Mouse (Mus musculus): ENCODE measurements around the gene Slc24a3. TPM values are rescaled to one million over a fixed set of nuclear protein-coding genes. Genes with fewer than 3 reads are reported as not detected.

The Slc24a3 gene
- polyA plus RNA-seq (2016; fragmentation: Nextera tagmentation; extraction: Ambion mirVana): 0.64 and 1.0 TPM in 2 replicates

DNA sequence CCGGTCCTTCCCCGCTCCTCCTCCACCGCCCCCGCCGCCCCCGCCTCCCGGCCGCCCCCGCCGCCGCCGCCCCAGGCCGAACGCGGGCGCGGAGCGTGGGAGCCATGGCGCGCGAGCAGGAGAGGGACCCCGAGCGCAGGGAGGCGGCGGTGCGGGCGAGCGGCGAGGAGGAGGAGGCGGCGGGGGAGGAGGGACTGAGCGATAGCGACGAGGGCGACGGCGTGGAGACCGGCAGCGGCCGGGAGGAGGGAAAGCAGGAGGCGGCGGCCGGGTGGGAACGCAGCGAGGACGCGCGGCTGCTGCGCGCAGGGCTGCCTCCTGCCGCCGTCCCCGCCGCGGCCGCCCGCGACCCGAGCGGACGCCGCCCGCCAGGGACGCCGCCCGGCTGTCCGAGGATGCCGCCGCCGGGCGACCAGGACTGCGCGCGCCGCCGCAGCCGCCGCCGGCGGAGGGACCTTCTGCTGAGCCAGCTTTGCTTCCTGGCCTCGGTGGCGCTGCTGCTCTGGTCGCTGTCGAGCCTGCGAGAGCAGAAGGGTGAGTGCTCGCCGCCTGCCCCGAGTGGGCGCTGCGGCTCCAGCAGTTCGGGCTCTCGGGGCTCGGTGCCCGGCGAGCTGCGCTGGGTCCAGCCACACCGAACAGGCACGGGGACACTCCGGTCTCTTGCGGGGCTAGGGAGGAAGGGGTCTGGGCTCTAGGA is at the start of gene Slc24a3:
Gene Slc24a3 (plus strand): TSS at position 91 of the 697 bp plus-strand sequence.
- H3K4me1 ChIP-seq: peaks cover 16% of the 10 kb centered on the region
- peak within 1 kb of the TSS; percentile 84 for H3K4me3 ChIP-seq
- DNase-seq (ENCODE audit: low spot score): peak; percentile 87
- peak within 1 kb of the TSS; percentile 96 for H3K27ac ChIP-seq (replicated peaks)
- peaks cover 19% of the 10 kb centered on the region for H3K27me3 ChIP-seq (ENCODE audit: low read depth, poor library complexity, severe bottlenecking)
- H3K36me3 ChIP-seq: no peaks in the 10 kb centered on the region
- no peaks in the 10 kb centered on the region for H3K9me3 ChIP-seq (replicated peaks)
- under 1% methylated on average over 74 of the region's 100 CpGs for WGBS

DNA sequence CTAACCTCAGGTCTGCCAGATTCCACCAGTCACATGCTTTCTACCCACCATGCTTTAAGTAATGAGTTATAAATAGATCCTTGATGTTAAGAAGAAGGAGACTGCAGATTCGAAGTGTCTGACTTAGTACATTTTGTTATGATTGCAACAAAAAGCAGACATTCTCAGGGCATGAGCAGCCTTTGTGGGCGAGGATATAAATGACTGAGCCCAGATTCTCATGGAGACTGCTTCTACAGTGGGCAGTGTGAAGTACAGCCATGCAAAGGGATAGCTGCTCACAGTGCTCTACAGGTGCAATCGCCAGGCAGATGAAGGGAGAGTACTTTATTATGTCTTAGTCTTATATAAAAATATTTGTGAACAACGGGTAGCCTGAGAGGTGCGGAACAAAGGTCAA is 49.8 kb upstream of the Slc24a3 start:
- no peaks in the 10 kb centered on the region for H3K36me3 ChIP-seq
- no peak overlapping the region for H3K27ac ChIP-seq (replicated peaks)
- WGBS: 93% methylated on average over 5 of the region's 5 CpGs
- H3K4me1 ChIP-seq: no peaks in the 10 kb centered on the region
- no peak overlapping the region for H3K4me3 ChIP-seq
- no peak for DNase-seq (ENCODE audit: low spot score)
- no peaks in the 10 kb centered on the region for H3K9me3 ChIP-seq (replicated peaks)
- no peaks in the 10 kb centered on the region for H3K27me3 ChIP-seq (ENCODE audit: low read depth, poor library complexity, severe bottlenecking)

DNA sequence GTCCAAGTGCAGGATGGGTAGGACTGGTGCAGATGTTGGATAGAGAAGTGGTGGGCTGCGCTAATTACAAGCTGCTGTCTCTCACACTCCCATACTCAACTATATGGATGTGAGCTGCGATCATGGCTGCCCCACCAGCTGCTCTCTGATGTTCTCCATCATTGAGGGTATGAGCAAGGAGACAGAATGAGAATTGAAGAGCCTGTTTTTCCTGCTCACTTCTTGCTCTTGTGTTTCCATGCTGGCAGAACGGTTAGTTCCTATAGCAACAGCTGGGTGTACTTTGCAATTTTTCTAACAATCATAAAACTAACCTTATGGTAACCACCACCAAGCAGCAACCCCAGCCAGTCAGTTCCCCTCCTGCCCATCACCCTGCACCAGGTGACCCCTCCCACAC is 39.8 kb upstream of the Slc24a3 start:
- H3K4me1 ChIP-seq: peaks cover 4% of the 10 kb centered on the region; the same call in 1 of the 2 replicates
- 91% methylated on average over 3 of the region's 3 CpGs for WGBS
- no peaks in the 10 kb centered on the region for H3K36me3 ChIP-seq
- H3K27me3 ChIP-seq (ENCODE audit: low read depth, poor library complexity, severe bottlenecking): no peaks in the 10 kb centered on the region
- no peak for DNase-seq (ENCODE audit: low spot score)
- H3K27ac ChIP-seq (replicated peaks): no peak overlapping the region
- no peak overlapping the region for H3K4me3 ChIP-seq
- no peaks in the 10 kb centered on the region for H3K9me3 ChIP-seq (replicated peaks)

DNA sequence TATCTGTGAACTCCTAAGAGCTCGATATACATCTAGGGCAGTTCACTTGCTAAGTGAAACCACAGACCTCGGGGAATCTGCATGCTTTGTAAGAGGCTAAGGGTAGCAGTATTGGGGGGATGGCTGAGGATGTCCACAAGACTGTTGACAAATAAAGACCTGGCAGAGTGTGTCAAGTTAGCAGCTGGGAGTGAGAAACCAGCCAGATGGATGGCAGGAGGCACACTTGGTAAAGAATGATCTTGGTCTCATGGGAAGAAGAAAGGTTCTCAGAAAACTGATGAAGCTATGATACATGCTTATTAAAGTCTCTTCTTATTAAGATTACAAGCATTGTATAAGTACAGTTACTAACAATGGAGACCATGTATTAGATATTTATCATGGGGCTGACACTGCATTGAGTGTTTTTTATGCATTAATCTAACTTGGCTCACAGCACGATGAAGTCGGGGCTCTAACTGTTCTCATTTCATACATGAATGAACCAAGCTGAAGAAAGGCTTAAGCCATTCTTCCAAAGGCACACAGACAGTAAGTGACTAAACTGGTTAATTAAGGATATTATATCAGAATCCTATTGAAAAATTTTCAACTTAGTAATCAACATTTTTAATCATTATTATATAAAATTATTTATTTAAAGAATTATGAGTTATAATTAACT is 30.8 kb upstream of the Slc24a3 start:
- 84% methylated on average over 4 of the region's 4 CpGs for WGBS
- Histone ChIP-seq H3K9me3 (replicated peaks) (no peaks in the 10 kb centered on the region), H3K27ac (replicated peaks) (no peak overlapping the region), H3K4me3 (no peak overlapping the region), H3K36me3 (no peaks in the 10 kb centered on the region), H3K4me1 (no peaks in the 10 kb centered on the region), H3K27me3 (ENCODE audit: low read depth, poor library complexity, severe bottlenecking) (no peaks in the 10 kb centered on the region)
- no peak for DNase-seq (ENCODE audit: low spot score)

DNA sequence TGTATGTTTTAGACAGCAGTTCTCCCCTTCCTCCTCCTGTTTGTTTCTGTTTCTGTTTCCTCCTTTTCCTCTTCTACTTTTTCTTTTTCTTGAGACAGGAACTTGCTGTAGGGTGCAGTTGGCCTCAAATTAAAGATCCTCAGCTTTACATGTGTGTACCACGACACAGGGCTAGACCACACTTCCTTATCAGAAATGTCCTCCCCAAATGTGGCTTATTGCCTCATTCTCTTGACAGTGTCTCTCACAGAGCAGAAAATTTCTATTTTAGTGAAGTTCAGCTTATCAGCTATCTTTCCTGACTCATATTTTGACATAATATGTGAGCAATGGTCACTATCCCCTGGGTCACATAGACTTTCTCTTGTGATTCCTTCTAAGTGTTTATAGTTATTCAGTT is 17.1 kb upstream of the Slc24a3 start:
- Histone ChIP-seq H3K27ac (replicated peaks) (no peak overlapping the region), H3K27me3 (ENCODE audit: low read depth, poor library complexity, severe bottlenecking) (no peaks in the 10 kb centered on the region), H3K36me3 (no peaks in the 10 kb centered on the region), H3K4me1 (no peaks in the 10 kb centered on the region), H3K4me3 (no peak overlapping the region), H3K9me3 (replicated peaks) (no peaks in the 10 kb centered on the region)
- WGBS: 80% methylated on average over 1 of the region's 1 CpGs
- no peak for DNase-seq (ENCODE audit: low spot score)

DNA sequence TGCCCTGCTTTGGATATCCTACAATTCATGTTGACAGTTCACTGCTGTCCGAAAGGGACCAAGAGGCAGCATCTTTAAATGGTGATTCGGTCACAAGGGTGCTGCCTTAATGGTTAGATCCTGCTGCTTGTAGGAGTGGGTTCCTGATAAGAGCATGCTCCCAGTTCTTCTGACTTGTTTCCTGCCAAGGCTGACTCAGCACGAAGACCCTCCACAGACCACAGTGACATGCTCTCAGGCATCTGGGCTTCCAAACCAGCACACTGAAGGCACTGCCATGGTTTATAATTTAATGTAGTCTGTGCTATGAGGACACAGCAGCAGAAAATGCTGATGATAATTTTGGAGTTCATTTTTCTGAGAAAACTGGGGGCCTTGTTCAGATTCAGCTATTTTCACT is 16.7 kb upstream of the Slc24a3 start:
- 87% methylated on average over 3 of the region's 3 CpGs for WGBS
- H3K4me1 ChIP-seq: no peaks in the 10 kb centered on the region
- H3K9me3 ChIP-seq (replicated peaks): no peaks in the 10 kb centered on the region
- no peaks in the 10 kb centered on the region for H3K27me3 ChIP-seq (ENCODE audit: low read depth, poor library complexity, severe bottlenecking)
- no peak overlapping the region for H3K27ac ChIP-seq (replicated peaks)
- no peaks in the 10 kb centered on the region for H3K36me3 ChIP-seq
- no peak for DNase-seq (ENCODE audit: low spot score)
- H3K4me3 ChIP-seq: no peak overlapping the region

DNA sequence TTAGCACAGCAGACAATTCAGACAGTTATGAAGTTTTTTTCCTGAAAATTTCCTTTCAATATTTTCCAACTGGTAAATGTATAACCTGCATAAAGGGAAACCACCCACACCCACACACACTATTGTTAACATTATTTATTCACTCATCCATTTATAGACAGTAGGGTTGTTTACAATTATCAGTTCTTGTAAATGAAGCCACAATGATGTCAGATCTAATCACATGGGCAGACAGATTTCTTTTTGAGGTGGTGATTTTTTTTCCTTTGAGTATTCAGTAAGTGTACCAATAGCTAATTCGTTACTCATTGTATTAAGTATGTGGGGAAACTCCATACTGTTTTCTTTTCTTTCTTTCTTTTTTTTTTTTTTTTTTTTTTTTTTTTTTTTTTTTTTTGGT is 15.3 kb upstream of the Slc24a3 start:
- H3K27me3 ChIP-seq (ENCODE audit: low read depth, poor library complexity, severe bottlenecking): no peaks in the 10 kb centered on the region
- no peak overlapping the region for H3K4me3 ChIP-seq
- no peak overlapping the region for H3K27ac ChIP-seq (replicated peaks)
- H3K4me1 ChIP-seq: no peaks in the 10 kb centered on the region
- no peaks in the 10 kb centered on the region for H3K36me3 ChIP-seq
- WGBS: 87% methylated on average over 1 of the region's 1 CpGs
- DNase-seq (ENCODE audit: low spot score): no peak
- no peaks in the 10 kb centered on the region for H3K9me3 ChIP-seq (replicated peaks)

DNA sequence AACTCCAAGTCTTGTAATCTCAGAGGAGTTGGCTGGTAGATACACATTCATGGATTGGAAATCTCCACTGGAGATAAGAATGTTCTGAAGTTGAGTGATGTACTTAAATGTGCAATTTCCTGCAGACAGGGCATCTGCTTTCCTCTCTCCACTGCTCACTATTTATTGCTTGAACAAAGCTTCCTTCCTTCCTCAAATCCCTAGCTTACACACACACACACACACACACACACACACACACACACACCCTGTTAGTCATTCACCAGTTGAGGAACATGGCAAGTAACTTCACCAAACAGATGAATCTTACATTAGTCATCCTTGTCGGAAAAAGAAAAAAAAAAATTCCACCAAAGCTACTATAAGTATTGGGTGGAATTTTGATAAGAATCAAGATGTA is 8.6 kb upstream of the Slc24a3 start:
- H3K27ac ChIP-seq (replicated peaks): no peak overlapping the region
- H3K27me3 ChIP-seq (ENCODE audit: low read depth, poor library complexity, severe bottlenecking): no peaks in the 10 kb centered on the region
- 90% methylated on average over 1 of the region's 1 CpGs for WGBS
- H3K36me3 ChIP-seq: no peaks in the 10 kb centered on the region
- H3K4me3 ChIP-seq: no peak overlapping the region
- no peak for DNase-seq (ENCODE audit: low spot score)
- no peaks in the 10 kb centered on the region for H3K9me3 ChIP-seq (replicated peaks)
- no peaks in the 10 kb centered on the region for H3K4me1 ChIP-seq

DNA sequence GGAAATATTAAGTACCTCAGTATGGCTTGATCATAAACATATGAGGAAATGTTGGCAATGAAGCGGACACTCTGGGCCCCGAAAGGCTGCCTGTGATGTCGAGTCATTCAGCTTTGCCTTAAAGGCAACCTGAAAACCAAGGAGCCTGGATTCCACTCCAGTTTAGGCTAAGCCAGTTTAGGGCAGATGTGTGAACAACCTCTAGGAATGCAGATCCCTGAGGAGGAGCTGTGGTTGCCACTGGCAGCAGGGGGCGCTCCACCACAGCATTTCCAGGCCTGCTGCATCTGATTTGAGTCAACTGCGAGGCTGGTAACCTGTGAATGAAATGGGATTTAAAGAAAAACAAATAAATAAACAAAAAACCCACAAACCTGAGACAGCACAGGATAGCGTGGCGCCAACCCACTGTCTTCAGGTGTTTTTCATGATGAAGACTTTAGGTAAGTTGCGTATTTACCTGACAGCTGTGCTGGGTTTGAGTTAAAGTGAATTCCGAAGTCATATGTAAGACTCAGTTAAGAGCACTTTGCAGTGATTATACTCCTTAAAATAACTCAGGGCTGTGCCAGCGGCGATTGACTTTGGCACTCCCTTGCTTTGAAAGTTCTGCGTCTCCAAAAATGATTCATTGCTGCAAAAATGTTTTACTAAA is 6.4 kb upstream of the Slc24a3 start:
- Histone ChIP-seq H3K27me3 (ENCODE audit: low read depth, poor library complexity, severe bottlenecking) (no peaks in the 10 kb centered on the region), H3K27ac (replicated peaks) (no peak overlapping the region), H3K36me3 (no peaks in the 10 kb centered on the region), H3K9me3 (replicated peaks) (no peaks in the 10 kb centered on the region), H3K4me1 (no peaks in the 10 kb centered on the region), H3K4me3 (no peak overlapping the region)
- 29% methylated on average over 12 of the region's 12 CpGs for WGBS
- peak; percentile 85 for DNase-seq (ENCODE audit: low spot score)

DNA sequence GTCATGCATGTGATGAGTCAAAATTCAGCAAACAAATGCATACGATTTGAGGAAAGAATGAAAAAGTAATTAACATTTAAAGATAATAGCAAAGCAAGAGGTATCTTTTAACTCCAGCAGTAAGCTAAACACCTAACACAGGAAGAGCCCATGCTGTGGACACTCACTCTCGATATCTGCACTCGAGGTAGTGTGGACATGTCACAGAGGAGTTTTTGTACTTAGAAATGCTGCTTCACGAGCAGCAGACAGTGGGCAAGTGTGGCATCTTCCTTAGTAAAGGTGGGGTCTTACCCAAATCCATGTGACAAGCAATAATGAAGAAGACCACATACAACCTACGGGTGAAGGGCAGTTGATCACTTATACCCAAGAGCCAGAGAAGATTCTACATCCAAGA is 3.5 kb upstream of the Slc24a3 start:
- Histone ChIP-seq H3K4me3 (no peak overlapping the region), H3K4me1 (peaks cover 16% of the 10 kb centered on the region), H3K27me3 (ENCODE audit: low read depth, poor library complexity, severe bottlenecking) (peaks cover 7% of the 10 kb centered on the region), H3K9me3 (replicated peaks) (no peaks in the 10 kb centered on the region), H3K36me3 (no peaks in the 10 kb centered on the region), H3K27ac (replicated peaks) (no peak overlapping the region)
- 88% methylated on average over 5 of the region's 5 CpGs for WGBS
- DNase-seq (ENCODE audit: low spot score): no peak

DNA sequence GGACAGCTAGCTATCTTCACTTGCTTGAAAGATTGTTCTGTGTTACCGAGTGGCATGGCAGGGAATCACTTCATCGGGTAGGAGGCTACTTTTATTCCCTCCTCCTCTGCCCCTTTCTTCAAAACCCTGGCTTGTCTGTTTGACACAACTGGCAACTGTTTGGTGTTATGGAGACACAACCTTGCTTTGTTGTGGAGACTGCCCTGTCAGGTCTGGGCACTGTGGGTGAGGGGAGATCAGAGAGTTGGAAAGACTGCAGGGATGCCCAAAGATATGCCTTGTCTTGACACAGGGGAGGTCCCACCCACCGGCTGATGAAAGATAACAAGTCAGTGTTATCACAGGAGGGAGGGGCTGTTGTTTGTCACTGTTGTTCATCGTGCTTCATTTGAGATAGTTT is 3.0 kb upstream of the Slc24a3 start:
- no peaks in the 10 kb centered on the region for H3K36me3 ChIP-seq
- peaks cover 12% of the 10 kb centered on the region for H3K27me3 ChIP-seq (ENCODE audit: low read depth, poor library complexity, severe bottlenecking)
- H3K27ac ChIP-seq (replicated peaks): no peak overlapping the region
- H3K9me3 ChIP-seq (replicated peaks): no peaks in the 10 kb centered on the region
- H3K4me1 ChIP-seq: peaks cover 16% of the 10 kb centered on the region
- 76% methylated on average over 4 of the region's 4 CpGs for WGBS
- no peak for DNase-seq (ENCODE audit: low spot score)
- no peak overlapping the region for H3K4me3 ChIP-seq

DNA sequence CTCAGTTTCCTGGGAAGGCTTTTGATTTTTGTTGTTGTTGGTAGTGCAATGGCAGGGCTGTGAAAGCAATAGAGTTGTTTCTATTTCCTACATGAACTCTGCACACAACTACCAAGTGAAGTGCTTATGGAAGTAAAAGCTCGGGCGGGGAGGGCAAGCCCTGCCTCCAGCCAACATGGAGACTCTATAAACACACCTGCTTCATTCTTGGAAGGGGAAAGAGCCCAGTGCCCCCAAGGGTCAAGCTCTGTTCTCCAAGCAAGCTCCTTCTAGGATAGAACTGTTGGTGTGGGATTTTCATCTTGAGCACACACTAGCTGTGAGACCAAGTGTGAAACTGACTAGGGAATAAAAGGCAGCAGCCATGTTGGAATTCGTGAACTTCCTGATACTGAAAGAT is 2.5 kb upstream of the Slc24a3 start:
- H3K4me3 ChIP-seq: no peak overlapping the region
- H3K9me3 ChIP-seq (replicated peaks): no peaks in the 10 kb centered on the region
- no peak overlapping the region for H3K27ac ChIP-seq (replicated peaks)
- WGBS: 92% methylated on average over 3 of the region's 3 CpGs
- DNase-seq (ENCODE audit: low spot score): no peak
- peaks cover 16% of the 10 kb centered on the region for H3K4me1 ChIP-seq
- no peaks in the 10 kb centered on the region for H3K36me3 ChIP-seq
- peaks cover 17% of the 10 kb centered on the region for H3K27me3 ChIP-seq (ENCODE audit: low read depth, poor library complexity, severe bottlenecking)

DNA sequence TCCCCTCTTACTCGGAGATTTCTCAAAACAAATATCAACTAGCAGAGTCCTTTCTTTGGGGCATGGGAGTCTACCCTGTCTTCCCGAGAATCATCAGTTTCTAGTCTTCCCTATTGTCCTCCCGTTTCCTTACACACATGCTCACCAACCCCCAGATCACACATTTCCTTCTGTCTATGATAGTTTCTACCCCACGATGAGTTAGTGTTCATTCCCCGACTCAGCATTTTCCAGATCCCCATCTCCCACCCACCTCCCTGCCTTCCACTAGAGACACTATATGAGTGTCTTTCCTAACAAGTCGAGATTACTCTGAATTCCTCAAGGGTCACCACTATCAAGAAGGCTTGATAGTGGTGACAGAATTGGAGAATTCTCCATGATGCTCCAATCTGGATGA is 1.7 kb upstream of the Slc24a3 start:
- Histone ChIP-seq H3K4me1 (peaks cover 16% of the 10 kb centered on the region), H3K9me3 (replicated peaks) (no peaks in the 10 kb centered on the region), H3K4me3 (no peak overlapping the region), H3K27me3 (ENCODE audit: low read depth, poor library complexity, severe bottlenecking) (peaks cover 19% of the 10 kb centered on the region), H3K36me3 (no peaks in the 10 kb centered on the region), H3K27ac (replicated peaks) (no peak overlapping the region)
- no peak for DNase-seq (ENCODE audit: low spot score)
- WGBS: 86% methylated on average over 6 of the region's 6 CpGs

Data from midbrain, embryonic 10.5 days (tissue).